Mouse (Mus musculus): ENCODE measurements around the gene Nxph1. TPM values are rescaled to one million over a fixed set of nuclear protein-coding genes. Genes with fewer than 3 reads are reported as not detected.
A peak's percentile ranks its signal among the peaks of the same experiment; 100 is the strongest.

Nxph1 gene
- total RNA-seq, 2 experiments from 2014 or later, result not detected

GRCm38 (mm10) chr6:8950611-8951325 is 2.5 kb downstream of the Nxph1 start:
- Histone ChIP-seq H3K4me3 (peak overlapping the region; percentile 45), H3K27ac (no peak overlapping the region)
- DNase-seq, result no peak
- TF ChIP-seq CTCF (IDR thresholded peaks at IDR 0.05), result no peak
- intact Hi-C loops (cut with DNase I), result no loop called here

DNA sequence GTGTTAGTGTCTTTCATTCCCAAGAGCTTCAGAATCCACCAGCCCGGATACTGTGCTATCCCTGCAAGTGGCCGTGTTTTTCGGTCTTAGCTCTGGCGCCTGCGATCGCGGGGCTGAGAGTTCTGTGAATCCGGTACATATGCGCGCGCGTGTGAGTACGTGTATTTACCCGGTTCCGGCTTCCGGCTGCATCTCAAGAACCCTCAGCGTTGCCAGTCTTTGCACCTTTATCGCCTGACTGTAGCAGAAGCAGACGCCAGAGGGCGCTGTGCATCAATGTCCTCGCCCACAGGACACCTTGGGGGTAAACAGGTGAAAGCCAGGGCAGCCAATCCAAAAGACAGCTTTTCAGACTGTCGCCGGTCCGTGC is 3.1 kb downstream of the Nxph1 start:
- peak; percentile 44 for TF ChIP-seq CTCF (IDR thresholded peaks at IDR 0.05)
- peak; percentile 29 for DNase-seq
- intact Hi-C loops (cut with DNase I), result no loop called here
- Histone ChIP-seq H3K4me3 (peak overlapping the region; percentile 45), H3K27ac (no peak overlapping the region)

DNA sequence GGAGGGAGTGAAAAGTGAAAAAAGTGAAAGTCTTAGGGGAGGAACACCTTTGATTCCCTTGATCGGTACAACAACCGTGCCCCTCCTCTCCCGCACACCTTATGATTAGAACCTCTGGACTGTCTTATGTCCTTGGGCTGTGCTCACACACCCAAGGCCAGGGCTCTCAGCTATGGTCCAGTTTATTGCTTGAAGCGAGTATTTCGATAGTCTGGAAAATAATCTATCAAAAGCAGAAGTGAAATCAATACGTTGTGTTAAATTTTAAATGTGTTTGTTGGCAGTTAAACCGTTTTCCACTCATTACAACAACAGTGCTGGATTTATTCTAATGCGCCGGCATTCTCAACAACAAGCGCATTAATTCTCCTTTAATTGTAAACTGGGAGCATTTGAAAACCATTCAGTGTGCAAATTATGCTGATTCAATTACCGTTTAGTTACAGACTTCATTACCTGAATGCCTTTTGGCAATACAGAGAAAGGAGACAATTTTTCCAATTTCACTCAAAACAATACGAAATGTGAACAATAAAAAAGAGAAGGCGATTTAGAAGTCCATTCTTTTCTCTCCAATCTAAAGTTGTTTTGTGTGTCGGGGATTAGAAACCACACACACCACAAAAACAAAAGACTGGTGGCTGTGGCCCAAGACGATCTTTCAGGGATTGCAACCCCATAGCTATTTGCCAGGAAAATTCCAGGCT is 3.8 kb downstream of the Nxph1 start:
- Histone ChIP-seq H3K27ac (no peak overlapping the region), H3K4me3 (no peak overlapping the region)
- no peak for TF ChIP-seq CTCF (IDR thresholded peaks at IDR 0.05)
- no peak for DNase-seq
- intact Hi-C loops (cut with DNase I), result no loop called here

DNA sequence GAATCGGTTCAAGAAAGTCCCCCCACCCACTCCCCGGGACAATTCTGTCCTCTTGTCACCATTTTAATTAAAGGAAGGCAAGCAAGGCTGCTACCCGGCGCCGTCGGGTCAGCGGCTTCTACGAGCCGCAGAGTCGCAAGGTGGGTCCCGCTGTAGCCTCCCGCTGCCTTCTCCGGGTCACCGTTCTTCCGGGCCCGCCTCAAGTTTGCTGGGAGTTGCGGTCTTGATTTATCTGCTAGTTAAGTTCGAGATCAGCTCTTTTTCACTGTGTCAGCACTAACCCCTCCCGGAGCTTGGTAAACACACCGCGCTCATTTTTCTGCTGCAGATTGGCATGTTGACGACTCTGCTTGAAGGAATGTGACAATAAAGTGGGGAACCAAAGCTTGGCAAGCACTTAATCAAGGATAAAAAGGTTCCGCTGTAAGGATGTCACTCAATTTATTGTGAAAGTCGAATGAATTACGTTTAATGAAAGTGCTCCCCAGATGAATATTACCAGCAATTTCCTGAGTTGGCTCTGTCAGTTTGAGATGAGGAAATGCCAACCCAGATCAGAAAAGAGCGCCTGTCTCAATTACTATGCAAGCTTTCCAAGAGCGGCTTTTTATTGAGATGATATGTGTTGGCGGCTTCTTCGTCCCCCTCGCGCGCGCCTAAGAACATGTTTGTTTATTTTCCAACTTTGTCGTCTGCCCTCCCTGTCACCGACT is 7.7 kb downstream of the Nxph1 start:
- no peak for TF ChIP-seq CTCF (IDR thresholded peaks at IDR 0.05)
- DNase-seq, result no peak
- intact Hi-C loops (cut with DNase I), result no loop called here
- Histone ChIP-seq H3K27ac (no peak overlapping the region), H3K4me3 (no peak overlapping the region)

GRCm38 (mm10) chr6:8956743-8957528 is 8.7 kb downstream of the Nxph1 start:
- intact Hi-C loops (cut with DNase I), result no loop called here
- no peak for TF ChIP-seq CTCF (IDR thresholded peaks at IDR 0.05)
- H3K4me3 ChIP-seq, result no peak overlapping the region

DNA sequence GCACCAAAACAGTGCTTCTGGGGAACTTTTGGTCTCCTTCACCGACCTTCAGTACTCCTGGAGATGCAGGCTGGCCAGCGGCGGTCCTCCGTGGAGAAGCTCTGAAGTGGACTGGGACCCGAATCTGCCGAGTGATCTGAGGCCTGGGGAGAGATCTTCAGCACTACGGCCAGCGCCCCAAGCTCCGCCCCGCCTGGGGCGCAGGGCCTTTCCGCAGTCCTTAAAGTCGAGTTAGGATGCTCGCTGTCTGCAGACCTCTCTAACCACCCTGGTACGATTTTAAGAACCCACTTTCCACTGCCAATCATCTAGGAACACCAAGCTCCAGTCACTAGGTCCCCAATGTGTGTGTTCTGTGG is 9.3 kb downstream of the Nxph1 start:
- intact Hi-C loops (cut with DNase I), result no loop called here
- no peak for DNase-seq

More at GRCm38 (mm10) chr6:8956743-8957528, 8.7 kb downstream of the Nxph1 start:
- DNase-seq, result no peak
- no peak overlapping the region for H3K27ac ChIP-seq

DNA sequence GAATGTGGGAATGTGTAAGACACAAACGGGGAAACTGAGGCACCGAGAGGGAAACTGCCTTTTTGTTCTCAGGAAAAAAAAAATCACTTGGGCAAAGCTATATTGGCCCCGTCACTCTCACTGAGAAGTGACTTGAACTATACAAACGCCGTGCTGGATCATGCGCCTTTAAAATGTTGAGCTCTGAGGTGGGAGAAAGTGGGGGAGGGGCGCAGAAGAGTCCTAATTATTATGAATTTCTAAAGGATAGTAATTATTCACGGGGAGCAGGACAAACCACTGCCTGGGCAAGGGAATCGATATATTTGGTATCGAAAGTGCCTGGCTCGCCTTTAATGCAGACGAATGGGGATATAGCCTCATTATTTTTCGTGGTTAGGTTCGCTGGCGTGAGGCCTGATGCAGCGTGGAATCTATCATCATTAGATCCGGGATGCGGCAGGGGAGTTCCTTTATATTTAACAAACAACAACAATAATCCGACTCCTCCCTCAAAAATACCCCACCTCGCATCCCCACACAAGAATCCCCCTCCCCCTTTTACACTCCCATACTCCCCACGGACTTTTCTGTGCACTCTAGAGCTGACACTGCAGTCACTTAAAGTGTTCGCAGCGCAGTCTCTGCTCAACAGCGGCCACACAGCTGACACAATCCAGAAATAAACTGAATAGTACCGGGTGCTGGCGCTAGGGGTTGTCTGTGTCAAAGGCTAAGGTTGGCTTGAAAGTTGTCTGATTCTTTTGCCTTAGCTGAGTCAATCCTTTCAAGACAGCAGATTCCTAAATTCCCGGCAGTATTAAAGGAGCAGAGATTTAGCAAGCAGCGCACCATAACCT is 10.1 kb downstream of the Nxph1 start:
- H3K27ac ChIP-seq, result no peak overlapping the region
- no peak for DNase-seq
- TF ChIP-seq CTCF (IDR thresholded peaks at IDR 0.05), result peak; percentile 15; the same call in 1 of the 2 replicates
- intact Hi-C loops (cut with DNase I), result no loop called here
- H3K4me3 ChIP-seq, result no peak overlapping the region

More for the DNA sequence above, 9.3 kb downstream of the Nxph1 start:
- no peak for TF ChIP-seq CTCF (IDR thresholded peaks at IDR 0.05)
- H3K4me3 ChIP-seq, result no peak overlapping the region
- no peak overlapping the region for H3K27ac ChIP-seq

GRCm38 (mm10) chr6:8959810-8960209 is 11.6 kb downstream of the Nxph1 start:
- no peak for DNase-seq
- Histone ChIP-seq H3K4me3 (no peak overlapping the region), H3K27ac (no peak overlapping the region)
- intact Hi-C loops (cut with DNase I), result no loop called here
- no peak for TF ChIP-seq CTCF (IDR thresholded peaks at IDR 0.05)

DNA sequence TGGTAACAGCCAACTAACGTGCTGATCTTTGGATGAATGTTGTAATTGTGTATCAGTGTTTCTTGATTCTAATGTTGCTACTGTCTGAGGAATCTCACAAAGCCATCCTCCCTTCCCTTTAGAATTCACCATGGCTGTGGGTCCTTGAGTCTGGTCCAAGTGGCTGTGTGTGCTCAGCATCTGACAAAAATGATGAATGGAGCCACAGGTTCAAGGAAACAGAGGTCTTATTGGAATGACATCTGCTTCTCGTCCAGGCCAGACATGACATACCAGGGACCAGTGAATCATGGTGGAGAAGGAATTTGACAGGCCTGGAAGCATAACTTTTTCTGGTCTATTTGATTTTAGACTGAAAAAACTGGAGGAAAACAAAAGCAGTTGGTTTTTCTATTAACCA is 22.3 kb downstream of the Nxph1 start:
- intact Hi-C loops (cut with DNase I), result no loop called here
- TF ChIP-seq CTCF (IDR thresholded peaks at IDR 0.05), result no peak

GRCm38 (mm10) chr6:8979237-8979871 is 31.1 kb downstream of the Nxph1 start:
- no peak overlapping the region for H3K27ac ChIP-seq
- no peak for TF ChIP-seq CTCF (IDR thresholded peaks at IDR 0.05)

More for the DNA sequence above, 22.3 kb downstream of the Nxph1 start:
- Histone ChIP-seq H3K4me3 (no peak overlapping the region), H3K27ac (no peak overlapping the region)
- no peak for DNase-seq

DNA sequence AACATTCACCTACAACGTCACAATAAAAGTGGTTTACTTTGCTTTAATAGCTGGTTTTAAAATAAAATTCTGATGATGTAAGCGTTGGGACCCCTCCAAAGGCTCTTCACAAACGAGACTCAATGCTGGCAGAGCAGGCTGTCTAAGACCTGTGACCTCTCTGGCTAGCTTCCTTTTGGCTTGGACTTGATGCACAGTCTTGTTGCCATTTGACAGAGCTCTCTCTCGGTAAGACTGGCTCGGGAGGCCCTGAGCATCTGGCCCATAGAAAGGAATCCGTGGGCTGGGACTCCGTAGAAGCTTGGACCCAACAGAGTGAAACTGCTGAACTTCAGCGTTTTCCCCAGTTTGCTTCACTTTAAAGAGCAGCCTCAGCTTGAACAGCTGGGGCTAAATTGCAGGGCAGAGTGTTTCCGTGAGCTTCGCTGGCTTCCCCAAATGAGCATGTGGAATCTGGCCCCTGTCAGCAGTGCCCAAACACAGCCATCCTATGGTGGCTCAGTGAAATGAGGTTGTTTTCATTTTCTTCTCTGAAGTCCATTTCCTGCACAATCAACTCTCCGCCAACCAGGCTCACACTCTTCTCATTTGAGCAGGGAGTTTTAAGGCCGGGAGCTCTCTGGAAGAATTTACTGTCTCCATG is 48.2 kb downstream of the Nxph1 start:
- Histone ChIP-seq H3K27ac (peak overlapping the region; percentile 51), H3K4me3 (peak overlapping the region; percentile 34)
- intact Hi-C loops (cut with DNase I), result no loop called here
- peak; percentile 62 for DNase-seq
- no peak for TF ChIP-seq CTCF (IDR thresholded peaks at IDR 0.05)

More at GRCm38 (mm10) chr6:8979237-8979871, 31.1 kb downstream of the Nxph1 start:
- DNase-seq, result no peak
- no peak overlapping the region for H3K4me3 ChIP-seq
- intact Hi-C loops (cut with DNase I), result no loop called here

Data from gastrocnemius, adult 2 months (tissue).